Mouse (Mus musculus) liver, embryonic 11.5 days (tissue): Measurements from ENCODE around the gene Zfhx2. TPM values are rescaled to one million over a fixed set of nuclear protein-coding genes. Genes with fewer than 3 reads are reported as not detected.

Source experiments
- ATAC-seq: fragments of 200-750 bp; cut with Nextera tagmentation; replicated peaks from 2 replicates; pipeline ENCODE4 v1.8.0; 2017; ENCODE audit warnings: moderate number of reproducible peaks, mild to moderate bottlenecking, moderate TSS enrichment, moderate library complexity; ENCODE audit not compliant: low FRiP score
- DNase-seq: peaks from one replicate; pipeline ENCODE4 v3.0.0-alpha.2; 2017; ENCODE audit warnings: low spot score
- H3K27ac ChIP-seq: fragments of 300-500 bp; sonication (generic); 2 replicates; pipeline ENCODE4 v1.5.1; 2014; ENCODE audit warnings: mild to moderate bottlenecking, low read depth, low read length, control low read depth
- H3K27me3 ChIP-seq: fragments of 300-500 bp; sonication (generic); replicated peaks from 2 replicates; pipeline ENCODE4 v1.6.1; 2014; ENCODE audit warnings: low read length, mixed read lengths; ENCODE audit not compliant: control insufficient read depth, insufficient read depth
- H3K36me3 ChIP-seq: fragments of 300-500 bp; sonication (generic); 2 replicates; pipeline ENCODE4 v1.6.1; 2014; ENCODE audit warnings: mild to moderate bottlenecking, low read length, moderate library complexity, mixed read lengths; ENCODE audit not compliant: control insufficient read depth, insufficient read depth
- H3K4me1 ChIP-seq: fragments of 300-500 bp; sonication (generic); replicated peaks from 2 replicates; pipeline ENCODE4 v1.6.1; 2014; ENCODE audit warnings: low read length, mixed read lengths; ENCODE audit not compliant: control insufficient read depth, insufficient read depth
- H3K4me2 ChIP-seq: fragments of 300-500 bp; sonication (generic); 2 replicates; pipeline ENCODE4 v1.6.1; 2014; ENCODE audit warnings: mild to moderate bottlenecking, control low read depth, moderate library complexity
- H3K4me3 ChIP-seq: fragments of 300-500 bp; sonication (generic); 2 replicates; pipeline ENCODE4 v1.5.1; 2014; ENCODE audit warnings: low read depth, low read length, control low read depth
- H3K9ac ChIP-seq: fragments of 300-500 bp; sonication (generic); 2 replicates; pipeline ENCODE4 v1.6.1; 2014; ENCODE audit warnings: low read depth, low read length, control low read depth
- H3K9me3 ChIP-seq: fragments of 300-500 bp; sonication (generic); 2 replicates; pipeline ENCODE4 v1.6.1; 2016; ENCODE audit warnings: low read length, inconsistent platforms, mixed read lengths; ENCODE audit not compliant: control insufficient read depth
- WGBS: fragments of 180-500 bp; shearing (Covaris S2); extraction: QIAGEN DNeasy Blood & Tissue Kit; methylation state at CpG from one replicate; pipeline ENCODE4 v1.1.7; 2014; 5-methylcytosine and 5-hydroxymethylcytosine counted together
- polyA plus RNA-seq: library from polyadenylated mRNA; unstranded; fragments of >200 nt; fragmentation: Nextera tagmentation; extraction: Ambion mirVana; gene quantifications from 2 replicates; pipeline ENCODE4 v1.2.1, GENCODE M21; 2014

Gene Zfhx2
- polyA plus RNA-seq, 1 experiment from 2014 or later: 2.8 TPM

- no peak for ATAC-seq
- Histone ChIP-seq H3K4me1 (peaks cover 12% of the 10 kb centered on the region), H3K4me3 (no peak overlapping the region), H3K27ac (no peak overlapping the region), H3K9me3 (no peaks in the 10 kb centered on the region), H3K4me2 (no peak overlapping the region), H3K36me3 (peaks cover 12% of the 10 kb centered on the region), H3K27me3 (no peaks in the 10 kb centered on the region), H3K9ac (no peak overlapping the region)
- no peak for DNase-seq
- 62% methylated on average over 4 of the region's 4 CpGs for WGBS
Observed at GRCm38 (mm10) chr14:55098067-55098466, 5.9 kb upstream of the Zfhx2 start.

GRCm38 (mm10) chr14:55097646-55098045 lies 5.5 kb upstream of the Zfhx2 start:
- ATAC-seq: no peak
- WGBS: 62% methylated on average over 10 of the region's 10 CpGs
- Histone ChIP-seq H3K9ac (no peak overlapping the region), H3K27me3 (no peaks in the 10 kb centered on the region), H3K4me1 (peaks cover 12% of the 10 kb centered on the region), H3K36me3 (peaks cover 11% of the 10 kb centered on the region), H3K4me2 (no peak overlapping the region), H3K9me3 (no peaks in the 10 kb centered on the region), H3K4me3 (no peak overlapping the region), H3K27ac (no peak overlapping the region)
- DNase-seq: no peak

- Histone ChIP-seq H3K36me3 (peaks cover 9% of the 10 kb centered on the region), H3K27me3 (no peaks in the 10 kb centered on the region), H3K4me3 (peak overlapping the region; percentile 17; the same call in 1 of the 2 replicates), H3K4me1 (peaks cover 12% of the 10 kb centered on the region), H3K4me2 (peak overlapping the region; percentile 23), H3K27ac (0 out of 2 replicates have a peak overlapping the region, but pooled peaks have one; percentile 22), H3K9ac (no peak overlapping the region), H3K9me3 (no peaks in the 10 kb centered on the region)
- DNase-seq: no peak
- WGBS: 66% methylated on average over 9 of the region's 9 CpGs
- ATAC-seq: no peak
Observed at GRCm38 (mm10) chr14:55096573-55097087, 4.5 kb upstream of the Zfhx2 start.

GRCm38 (mm10) chr14:55095671-55096070 lies 3.5 kb upstream of the Zfhx2 start:
- ATAC-seq (no peak), DNase-seq (no peak)
- H3K27ac ChIP-seq: peak overlapping the region; percentile 53
- peak overlapping the region; percentile 85 for H3K4me2 ChIP-seq
- H3K4me3 ChIP-seq: peak overlapping the region; percentile 71
- H3K27me3 ChIP-seq: no peaks in the 10 kb centered on the region
- H3K36me3 ChIP-seq: peaks cover 7% of the 10 kb centered on the region
- WGBS: 59% methylated on average over 12 of the region's 12 CpGs
- no peaks in the 10 kb centered on the region for H3K9me3 ChIP-seq
- H3K9ac ChIP-seq: peak overlapping the region; percentile 81
- peaks cover 20% of the 10 kb centered on the region for H3K4me1 ChIP-seq

GRCm38 (mm10) chr14:55095263-55095662 lies 3.1 kb upstream of the Zfhx2 start:
- WGBS: 56% methylated on average over 9 of the region's 9 CpGs

GRCm38 (mm10) chr14:55094704-55095231 lies 2.6 kb upstream of the Zfhx2 start, which contains the start of gene Thtpa:
Gene Thtpa, plus strand, starts transcription at chr14:55094784.
- ATAC-seq (peak; percentile 63), DNase-seq (peak; percentile 91)
- Histone ChIP-seq H3K27ac (peak within 1 kb of the TSS; percentile 53), H3K36me3 (peaks cover 7% of the 10 kb centered on the region), H3K4me3 (peak within 1 kb of the TSS; percentile 71), H3K4me1 (peaks cover 20% of the 10 kb centered on the region), H3K4me2 (peak within 1 kb of the TSS; percentile 85), H3K27me3 (no peaks in the 10 kb centered on the region), H3K9me3 (no peaks in the 10 kb centered on the region), H3K9ac (peak within 1 kb of the TSS; percentile 81)
- under 1% methylated on average over 30 of the region's 30 CpGs for WGBS

More at GRCm38 (mm10) chr14:55095263-55095662, 3.1 kb upstream of the Zfhx2 start:
- peak overlapping the region; percentile 71 for H3K4me3 ChIP-seq
- H3K36me3 ChIP-seq: peaks cover 7% of the 10 kb centered on the region
- H3K9me3 ChIP-seq: no peaks in the 10 kb centered on the region
- H3K4me1 ChIP-seq: peaks cover 20% of the 10 kb centered on the region
- H3K4me2 ChIP-seq: peak overlapping the region; percentile 85
- DNase-seq (no peak), ATAC-seq (no peak; the same call in 1 of the 2 replicates)
- peak overlapping the region; percentile 81 for H3K9ac ChIP-seq
- peak overlapping the region; percentile 53 for H3K27ac ChIP-seq
- H3K27me3 ChIP-seq: no peaks in the 10 kb centered on the region

GRCm38 (mm10) chr14:55093927-55094326 lies 1.8 kb upstream of the Zfhx2 start:
- no peak overlapping the region for H3K27ac ChIP-seq
- H3K4me3 ChIP-seq: no peak overlapping the region; the same call in 1 of the 2 replicates
- DNase-seq: no peak

GRCm38 (mm10) chr14:55091209-55091865 lies 787 bp downstream of the Zfhx2 start:
- 8% methylated on average over 34 of the region's 34 CpGs for whole genome bisulfite sequencing
- peak overlapping the region; percentile 90 for H3K4me2 ChIP-seq
- H3K9ac ChIP-seq: peak overlapping the region; percentile 54
- ATAC-seq (no peak), DNase-seq (no peak)
- H3K4me3 ChIP-seq: peak overlapping the region; percentile 65
- H3K9me3 ChIP-seq: no peaks in the 10 kb centered on the region
- no peaks in the 10 kb centered on the region for H3K27me3 ChIP-seq
- no peaks in the 10 kb centered on the region for H3K36me3 ChIP-seq
- no peak overlapping the region; the same call in 1 of the 2 replicates for H3K27ac ChIP-seq
- H3K4me1 ChIP-seq: peaks cover 23% of the 10 kb centered on the region

More at GRCm38 (mm10) chr14:55093927-55094326, 1.8 kb upstream of the Zfhx2 start:
- ATAC-seq: no peak
- H3K4me2 ChIP-seq: peak overlapping the region; percentile 85
- H3K9me3 ChIP-seq: no peaks in the 10 kb centered on the region
- WGBS: 41% methylated on average over 6 of the region's 6 CpGs
- peaks cover 25% of the 10 kb centered on the region for H3K4me1 ChIP-seq
- H3K36me3 ChIP-seq: peaks cover 7% of the 10 kb centered on the region
- H3K27me3 ChIP-seq: no peaks in the 10 kb centered on the region
- no peak overlapping the region for H3K9ac ChIP-seq
